Mouse (Mus musculus) heart, embryonic 14.5 days (tissue): ENCODE measurements around the gene C2cd4c. TPM values are rescaled to one million over a fixed set of nuclear protein-coding genes. Genes with fewer than 3 reads are reported as not detected.

Experiments used
- ATAC-seq: fragments of 200-750 bp; cut with Nextera tagmentation; 2 replicates; pipeline ENCODE4 v1.8.0; 2017; ENCODE audit warnings: low read depth, moderate TSS enrichment; ENCODE audit not compliant: insufficient number of reproducible peaks, insufficient read depth, low FRiP score
- H3K27ac ChIP-seq, 2 experiments: fragments of 200-500 bp in 1 of 2; fragments of 300-500 bp in 1 of 2; sonication (generic) in 1 of 2; replicated peaks in 1 of 2; 2 replicates each; pipeline ENCODE4 v1.5.1; 2012 to 2014; ENCODE audit warnings: low read depth in 2 of 2, low read length in 2 of 2, control low read depth in 1 of 2, mild to moderate bottlenecking in 1 of 2, mixed read lengths in 1 of 2; ENCODE audit not compliant: control insufficient read depth in 1 of 2, insufficient read depth in 1 of 2
- H3K27me3 ChIP-seq: fragments of 300-500 bp; sonication (generic); 2 replicates; pipeline ENCODE4 v1.6.1; 2014; ENCODE audit warnings: mild to moderate bottlenecking, low read length, control low read depth; ENCODE audit not compliant: control insufficient read depth, insufficient read depth
- H3K36me3 ChIP-seq: fragments of 300-500 bp; sonication (generic); 2 replicates; pipeline ENCODE4 v1.6.1; 2014; ENCODE audit warnings: mild to moderate bottlenecking, control low read depth, low read length, mixed read lengths; ENCODE audit not compliant: control insufficient read depth, insufficient read depth
- H3K4me1 ChIP-seq, 2 experiments: fragments of 200-500 bp in 1 of 2; fragments of 300-500 bp in 1 of 2; sonication (generic) in 1 of 2; 2 replicates each; pipeline ENCODE4 v1.6.1; 2012 to 2014; ENCODE audit warnings: low read length in 2 of 2, control low read depth in 1 of 2, mixed read lengths in 1 of 2; ENCODE audit not compliant: control insufficient read depth in 2 of 2, insufficient read depth in 2 of 2
- H3K4me2 ChIP-seq: fragments of 300-500 bp; sonication (generic); 2 replicates; pipeline ENCODE4 v1.6.1; 2014; ENCODE audit warnings: mild to moderate bottlenecking, low read length
- H3K4me3 ChIP-seq, 2 experiments: fragments of 200-500 bp in 1 of 2; fragments of 300-500 bp in 1 of 2; sonication (generic) in 1 of 2; 2 replicates each; pipeline ENCODE4 v1.5.1; 2012 to 2014; ENCODE audit warnings: low read length in 2 of 2, mild to moderate bottlenecking in 2 of 2, control low read depth in 1 of 2, low read depth in 1 of 2, moderate library complexity in 1 of 2; ENCODE audit not compliant: control insufficient read depth in 1 of 2, insufficient read depth in 1 of 2
- H3K9ac ChIP-seq: fragments of 300-500 bp; sonication (generic); 2 replicates; pipeline ENCODE4 v1.6.1; 2014; ENCODE audit warnings: mild to moderate bottlenecking, low read length
- H3K9me3 ChIP-seq: fragments of 300-500 bp; sonication (generic); 2 replicates; pipeline ENCODE4 v1.6.1; 2016; ENCODE audit warnings: low read length, control low read depth; ENCODE audit not compliant: control insufficient read depth
- WGBS: fragments of 180-500 bp; shearing (Covaris S2); extraction: QIAGEN DNeasy Blood & Tissue Kit; methylation state at CpG from one replicate; pipeline ENCODE4 v1.1.7; 2014; 5-methylcytosine and 5-hydroxymethylcytosine counted together
- polyA plus RNA-seq: library from polyadenylated mRNA; unstranded; fragments of >200 nt; fragmentation: Nextera tagmentation; extraction: Ambion mirVana; gene quantifications from 2 replicates; pipeline ENCODE4 v1.2.1, GENCODE M21; 2014

Gene C2cd4c
- polyA plus RNA-seq, 1 experiment from 2014 or later = not detected

DNA sequence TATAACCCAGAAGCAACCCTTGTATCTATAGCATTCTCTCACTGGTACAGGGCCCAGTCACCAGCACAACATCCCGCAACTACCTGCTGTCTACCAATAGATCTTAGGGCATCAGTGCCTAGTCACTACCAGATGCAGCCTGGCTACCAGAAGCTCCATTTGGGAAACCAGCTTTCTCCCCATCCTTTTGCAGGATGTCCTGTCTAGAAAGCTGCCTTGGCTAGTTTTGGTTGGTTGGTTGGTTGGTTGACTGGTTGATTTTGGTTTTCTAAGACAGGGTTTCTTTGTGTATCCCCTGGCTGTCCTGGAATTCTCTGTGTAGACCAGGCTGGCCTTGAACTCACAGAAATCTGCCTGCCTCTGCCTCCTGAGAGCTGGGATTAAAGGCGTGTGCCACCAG, 54.1 kb downstream of the C2cd4c start:
- no peak for ATAC-seq

DNA sequence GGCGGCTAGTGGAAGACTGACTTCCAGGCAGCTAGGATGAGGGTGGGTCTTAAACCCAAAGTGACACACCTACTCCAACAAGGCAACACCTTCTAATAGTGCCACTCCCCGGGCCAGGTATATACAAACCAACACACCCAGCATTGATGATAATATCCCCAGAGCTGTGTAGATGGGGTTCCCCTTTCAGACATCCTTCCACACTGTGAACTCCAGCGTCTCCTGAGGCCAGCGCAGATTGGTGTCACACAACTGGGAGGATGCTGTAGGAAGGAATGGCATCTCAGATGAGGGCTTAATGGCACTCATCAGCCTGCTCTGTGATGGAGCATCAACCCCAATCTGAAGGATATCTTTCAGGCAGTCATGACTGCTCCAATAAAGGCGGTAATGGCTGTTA, 56.3 kb downstream of the C2cd4c start:
- ATAC-seq = no peak
- Histone ChIP-seq H3K4me1 (peaks cover 7 to 9% of the 10 kb centered on the region in 2 experiments; a peak in 2 of 4 replicates), H3K27me3 (no peaks in the 10 kb centered on the region), H3K9ac (no peak overlapping the region), H3K27ac (no peak overlapping the region), H3K4me2 (no peak overlapping the region), H3K4me3 (no peak overlapping the region), H3K9me3 (no peaks in the 10 kb centered on the region), H3K36me3 (no peaks in the 10 kb centered on the region)
- WGBS = 91% methylated on average over 5 of the region's 5 CpGs

More for the DNA sequence above, 54.1 kb downstream of the C2cd4c start:
- Histone ChIP-seq H3K4me2 (no peak overlapping the region), H3K9ac (no peak overlapping the region), H3K27me3 (no peaks in the 10 kb centered on the region), H3K4me1 (peaks cover 0 to 3% of the 10 kb centered on the region in 2 experiments; a peak in 2 of 4 replicates), H3K27ac (no peak overlapping the region), H3K4me3 (no peak overlapping the region), H3K36me3 (no peaks in the 10 kb centered on the region), H3K9me3 (no peaks in the 10 kb centered on the region)
- WGBS = 75% methylated on average over 2 of the region's 2 CpGs

DNA sequence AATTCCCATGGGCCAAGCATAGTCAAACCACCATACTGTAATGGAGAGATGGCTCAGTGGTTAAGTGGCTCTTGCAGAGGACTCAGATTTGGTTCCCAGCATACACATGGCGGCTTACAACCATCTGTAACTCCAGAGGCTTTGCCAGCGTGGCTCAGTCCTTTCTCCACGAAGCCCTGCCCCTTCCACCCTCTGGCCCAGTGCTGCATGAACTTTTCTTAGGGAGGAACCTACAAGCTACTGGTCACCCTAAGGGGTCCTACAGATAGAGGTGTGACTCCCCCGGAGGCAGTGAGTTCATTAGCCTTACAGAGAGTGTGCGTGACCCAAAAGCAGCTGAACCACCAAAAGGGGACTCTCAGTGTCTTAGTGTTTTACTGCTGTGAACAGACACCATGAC, 56.9 kb downstream of the C2cd4c start:
- 85% methylated on average over 5 of the region's 5 CpGs for WGBS
- no peak overlapping the region for H3K4me2 ChIP-seq

More for the DNA sequence above, 56.9 kb downstream of the C2cd4c start:
- Histone ChIP-seq H3K27ac (no peak overlapping the region), H3K27me3 (no peaks in the 10 kb centered on the region), H3K4me1 (peaks cover 7 to 9% of the 10 kb centered on the region in 2 experiments; a peak in 2 of 4 replicates), H3K9ac (no peak overlapping the region), H3K36me3 (no peaks in the 10 kb centered on the region), H3K9me3 (no peaks in the 10 kb centered on the region), H3K4me3 (no peak overlapping the region)
- no peak for ATAC-seq

Other genes starting within 250 kb of the C2cd4c start
- not detected in 2 replicates for gene Vmn2r83, start 145.3 kb downstream of the C2cd4c start, polyA plus RNA-seq
- gene Plpp2, start 80.2 kb downstream of the C2cd4c start, polyA plus RNA-seq = 10.3 TPM in 2 replicates
- 22.1 and 30.6 TPM in 2 replicates for gene Mier2, start 58.8 kb downstream of the C2cd4c start, polyA plus RNA-seq
- gene Theg, start 26.7 kb downstream of the C2cd4c start, polyA plus RNA-seq = not detected in 2 replicates
- 1.5 and 1.6 TPM in 2 replicates for gene Shc2, start 23.9 kb upstream of the C2cd4c start, polyA plus RNA-seq
- not detected in 2 replicates for gene Odf3l2, start 31.7 kb upstream of the C2cd4c start, polyA plus RNA-seq
- 1.00 and 1.8 TPM in 2 replicates for gene Madcam1, start 50.5 kb upstream of the C2cd4c start, polyA plus RNA-seq
- gene Tpgs1, start 55.3 kb upstream of the C2cd4c start, polyA plus RNA-seq = 44.5 and 48.2 TPM in 2 replicates
- gene Cdc34, start 68.2 kb upstream of the C2cd4c start, polyA plus RNA-seq = 106 and 109 TPM in 2 replicates
- gene Gzmm, start 75.0 kb upstream of the C2cd4c start, polyA plus RNA-seq = 0.77 and 0.94 TPM in 2 replicates
- gene Bsg, start 90.5 kb upstream of the C2cd4c start, polyA plus RNA-seq = 989 and 1,200 TPM in 2 replicates
- gene Hcn2, start 102.6 kb upstream of the C2cd4c start, polyA plus RNA-seq = 0.05 and 0.19 TPM in 2 replicates
- 20.2 and 27.4 TPM in 2 replicates for gene Polrmt, start 132.6 kb upstream of the C2cd4c start, polyA plus RNA-seq
- gene Fgf22, start 141.1 kb upstream of the C2cd4c start, polyA plus RNA-seq = 0.12 and 0.38 TPM in 2 replicates
- gene Rnf126, start 152.9 kb upstream of the C2cd4c start, polyA plus RNA-seq = 54.4 and 62.5 TPM in 2 replicates
- gene Fstl3, start 163.2 kb upstream of the C2cd4c start, polyA plus RNA-seq = 19.9 and 21.1 TPM in 2 replicates
- gene Prss57, start 176.9 kb upstream of the C2cd4c start, polyA plus RNA-seq = 0.08 TPM in 1 of 2 replicates, not detected in the other
- 58.3 and 68.1 TPM in 2 replicates for gene Palm, start 179.5 kb upstream of the C2cd4c start, polyA plus RNA-seq
- gene Misp, start 207.0 kb upstream of the C2cd4c start, polyA plus RNA-seq = 0.61 and 1.5 TPM in 2 replicates
- gene Ptbp1, start 240.4 kb upstream of the C2cd4c start, polyA plus RNA-seq = 62.7 and 78.9 TPM in 2 replicates